Mouse (Mus musculus): ENCODE measurements at regions not wholly inside any gene's neighbourhood (a gene's known extent, or its start where the extent isn't known, plus 50 kb on each side); places are given as distances from the start of the nearest gene placed in this dataset.

GRCm38 (mm10) chr15:52898107-52898506 lies 986.6 kb upstream of the Gm7489 start:
- TF ChIP-seq ZC3H11A (IDR thresholded peaks at IDR 0.05; ENCODE audit: low read depth, low read length) (no peak), CTCF (IDR thresholded peaks at IDR 0.05 in 2 of 3, conservative IDR thresholded peaks at IDR 0.05 in 1 of 3; ENCODE audit: control insufficient read depth in 1 of 3, insufficient read depth in 1 of 3, low read depth in 2 of 3, low read length in 3 of 3, poor library complexity in 1 of 3, severe bottlenecking in 1 of 3) (no peak), RCOR1 (IDR thresholded peaks at IDR 0.05; ENCODE audit: low read depth, low read length) (no peak)

Measured in MEL (cell line).